Mouse (Mus musculus) NIH3T3 (cell line): ENCODE measurements around the gene Impdh2.

ENCODE experiments used
- DNase-seq: peaks from one replicate; pipeline ENCODE4 v3.0.0-alpha.2; 2012; ENCODE audit warnings: low read depth

Gene Impdh2

GRCm38 (mm10) chr9:108569381-108570206 is 9.5 kb downstream of the Impdh2 start, which contains the start of gene Dalrd3:
Gene Dalrd3 (plus strand): TSS chr9:108569886.
- DNase-seq, result peak; percentile 95

DNA sequence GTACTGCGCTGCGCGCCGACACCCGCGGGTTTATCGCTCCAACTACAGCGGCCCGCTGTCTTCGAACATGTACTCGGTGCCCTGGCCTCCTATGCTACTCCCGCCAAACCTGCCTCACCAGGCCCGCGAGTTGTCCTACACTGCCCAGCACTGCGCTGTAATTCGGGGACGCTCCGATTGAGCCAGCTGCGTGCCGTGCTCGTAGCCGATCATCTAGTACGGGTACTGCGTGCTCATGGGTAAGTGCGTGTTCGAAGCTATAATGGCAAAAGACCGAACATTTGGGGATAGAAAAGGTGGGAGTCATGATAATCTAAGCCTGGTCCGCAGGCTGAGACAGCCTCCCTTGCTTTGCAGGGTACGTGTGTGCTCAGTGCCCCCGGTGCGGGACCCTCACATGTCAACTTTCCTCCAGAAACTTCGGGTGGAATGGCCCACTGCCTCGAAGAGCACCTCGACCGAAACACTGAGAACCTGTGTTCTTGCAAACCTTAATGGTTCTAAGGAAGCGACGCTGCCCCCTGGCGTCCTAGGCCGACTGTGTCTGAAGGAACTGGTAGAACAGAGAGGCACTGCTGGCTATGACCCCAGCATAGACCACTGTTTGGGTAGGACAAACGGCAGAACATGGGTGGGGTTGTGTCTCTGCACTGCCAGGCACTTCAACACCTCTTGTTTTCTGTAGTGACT is 10.3 kb downstream of the Impdh2 start:
- peak; percentile 89 for DNase-seq

DNA sequence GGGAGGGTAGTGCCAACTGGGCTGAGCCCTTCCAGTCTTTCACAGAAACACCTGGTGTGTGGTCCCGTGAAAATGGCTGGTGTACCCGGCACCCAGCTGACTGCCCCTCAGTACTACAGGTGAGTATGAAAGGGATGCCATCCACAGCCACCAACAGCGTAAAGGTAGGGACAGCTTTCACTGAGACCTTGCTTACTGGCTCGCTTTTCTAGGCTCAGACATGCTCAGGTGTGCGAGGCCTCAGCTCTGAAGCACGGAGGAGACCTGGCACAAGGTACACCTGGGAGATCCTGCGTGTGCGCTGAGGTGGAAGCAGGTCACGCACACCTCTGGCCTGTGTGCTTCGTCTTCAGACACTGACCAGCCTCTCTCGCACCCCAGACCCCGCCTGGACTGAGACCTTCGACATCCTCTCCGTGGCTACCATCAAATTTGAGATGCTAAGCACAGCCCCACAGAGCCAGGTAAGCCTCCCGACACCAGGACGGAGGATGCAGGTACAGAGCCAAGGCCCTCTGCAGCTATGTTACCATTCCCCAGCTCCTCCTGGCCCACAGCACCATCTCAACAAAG is 11.4 kb downstream of the Impdh2 start:
- no peak for DNase-seq

DNA sequence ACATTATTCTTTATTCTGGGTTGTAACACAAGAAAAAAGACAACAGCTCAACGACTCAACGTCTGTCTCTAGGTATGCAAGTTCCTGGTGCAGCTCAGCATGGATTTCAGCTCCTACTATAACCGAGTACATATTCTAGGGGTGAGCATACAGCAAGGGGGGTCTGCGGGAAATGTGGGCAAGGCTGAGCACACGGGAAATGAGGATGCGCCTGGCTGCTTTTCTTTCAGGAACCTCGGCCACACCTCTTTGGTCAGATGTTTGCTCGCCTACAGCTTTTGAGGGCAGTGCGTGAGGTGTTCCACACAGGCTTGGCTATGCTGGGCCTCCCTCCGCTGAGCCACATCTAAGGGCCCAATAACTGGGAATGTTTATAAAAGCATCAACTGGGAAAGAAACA is 12.2 kb downstream of the Impdh2 start:
- no peak for DNase-seq

DNA sequence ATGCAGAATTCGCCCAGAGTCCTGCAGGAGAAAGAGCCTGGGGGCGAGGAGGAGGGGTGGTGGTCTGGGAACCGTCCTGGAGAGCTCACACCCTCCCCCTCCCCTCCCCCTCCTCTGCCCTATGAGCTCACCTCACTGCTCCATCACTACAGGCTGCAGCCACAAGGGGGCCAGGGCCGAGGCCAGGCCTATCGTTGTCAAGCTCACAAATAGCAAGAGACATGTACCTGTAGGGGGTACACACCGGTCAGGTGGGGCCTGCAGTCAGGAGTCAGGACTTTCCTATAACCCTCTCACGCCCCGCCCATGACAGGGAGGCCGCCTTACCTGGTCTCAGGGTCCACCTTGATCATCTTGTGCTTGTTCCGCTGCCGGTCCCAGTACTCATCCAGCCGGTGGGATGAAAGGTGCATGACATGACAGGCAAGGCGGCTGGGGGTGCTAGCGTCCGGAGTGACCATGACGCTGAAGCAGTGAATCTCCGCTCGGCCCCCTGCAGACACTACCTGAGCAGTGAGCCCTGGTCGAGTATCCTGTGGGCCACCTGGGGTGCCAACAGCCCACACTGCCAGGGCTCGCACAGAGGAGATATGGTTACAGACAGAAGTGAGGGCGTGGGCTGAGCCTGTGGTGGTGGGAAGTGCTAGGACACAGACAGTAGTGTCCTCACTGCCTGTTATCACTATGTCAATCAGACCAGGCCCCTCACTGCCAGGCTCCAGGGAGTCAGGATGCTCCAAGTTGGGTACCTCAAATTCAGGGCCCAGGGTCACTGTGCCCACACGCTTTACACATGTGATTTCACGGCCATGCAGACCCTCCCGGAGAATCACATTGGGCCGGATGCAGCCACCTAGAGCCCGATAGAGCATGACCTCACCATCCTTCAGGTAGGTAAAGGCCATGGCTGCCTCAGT is 13.9 kb downstream of the Impdh2 start:
- DNase-seq, result peak; percentile 76

DNA sequence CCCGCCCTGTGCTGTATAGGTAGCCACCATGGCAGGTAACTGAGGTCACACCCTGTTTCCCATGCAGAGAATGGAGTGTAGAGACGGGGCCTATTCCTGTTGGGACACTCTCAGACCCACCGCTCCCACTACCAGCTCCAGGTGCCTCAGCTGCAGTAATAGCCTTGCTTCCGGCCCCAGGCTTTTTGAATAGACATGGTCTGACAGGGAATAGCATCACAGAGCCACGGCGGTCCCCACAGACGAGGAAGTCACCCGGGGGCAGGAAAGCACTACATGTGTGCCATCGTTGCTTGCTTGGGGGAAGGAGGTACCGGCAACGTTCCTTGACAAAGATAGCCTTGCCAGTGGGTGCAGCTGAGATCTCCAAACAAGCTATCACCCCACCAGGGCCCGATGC is 14.8 kb downstream of the Impdh2 start:
- no peak for DNase-seq

GRCm38 (mm10) chr9:108575321-108576297 is 15.5 kb downstream of the Impdh2 start:
- DNase-seq, result no peak

DNA sequence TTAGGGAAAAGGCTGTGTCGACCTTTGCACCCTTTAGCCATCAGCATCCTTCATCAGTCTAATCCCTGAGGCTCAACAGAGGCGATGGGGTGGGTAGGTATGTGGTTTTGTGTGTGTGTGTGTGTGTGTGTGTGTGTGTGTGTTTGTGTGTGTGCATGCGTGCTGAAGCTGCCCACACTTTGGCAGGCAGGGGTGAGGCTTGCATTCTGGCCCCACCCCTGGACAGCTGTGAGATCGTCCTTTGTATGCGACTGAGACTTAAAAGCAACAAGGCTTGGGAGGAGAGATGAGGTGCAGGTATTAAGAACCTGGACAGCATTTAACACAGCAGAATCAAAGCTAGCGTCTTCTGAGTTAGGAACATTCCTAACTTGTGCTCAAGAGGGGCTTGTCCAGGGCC is 16.9 kb downstream of the Impdh2 start:
- no peak for DNase-seq

DNA sequence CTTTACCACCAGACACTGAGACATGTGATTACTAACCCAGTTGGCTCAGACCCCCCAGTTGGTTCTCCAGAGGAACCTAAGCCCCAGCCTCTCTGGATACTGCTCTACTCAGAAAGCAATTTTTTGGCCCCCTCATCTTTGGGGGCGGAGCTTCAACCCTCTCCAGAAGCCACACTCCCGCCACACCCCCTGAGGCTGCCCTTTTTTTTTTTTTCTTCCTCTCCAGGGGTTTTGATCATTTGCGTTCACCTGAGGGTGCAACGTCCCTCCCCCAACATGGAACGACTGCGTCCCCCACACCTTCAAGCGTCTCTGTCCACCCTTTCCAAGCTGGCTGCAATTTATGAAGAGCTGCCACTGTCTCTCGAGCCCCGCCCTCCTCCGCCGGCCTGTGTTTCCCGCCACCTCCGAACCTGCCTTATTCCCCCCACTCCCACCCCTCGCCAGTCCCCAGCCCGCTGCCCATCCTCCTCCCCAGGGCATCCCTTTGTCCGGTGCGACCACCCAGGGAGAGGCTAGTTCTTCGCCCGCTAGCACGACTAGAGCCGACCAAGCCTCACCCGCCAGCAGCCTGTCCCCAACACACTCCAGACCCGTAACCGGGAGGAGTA is 18.0 kb downstream of the Impdh2 start:
- peak; percentile 77 for DNase-seq

DNA sequence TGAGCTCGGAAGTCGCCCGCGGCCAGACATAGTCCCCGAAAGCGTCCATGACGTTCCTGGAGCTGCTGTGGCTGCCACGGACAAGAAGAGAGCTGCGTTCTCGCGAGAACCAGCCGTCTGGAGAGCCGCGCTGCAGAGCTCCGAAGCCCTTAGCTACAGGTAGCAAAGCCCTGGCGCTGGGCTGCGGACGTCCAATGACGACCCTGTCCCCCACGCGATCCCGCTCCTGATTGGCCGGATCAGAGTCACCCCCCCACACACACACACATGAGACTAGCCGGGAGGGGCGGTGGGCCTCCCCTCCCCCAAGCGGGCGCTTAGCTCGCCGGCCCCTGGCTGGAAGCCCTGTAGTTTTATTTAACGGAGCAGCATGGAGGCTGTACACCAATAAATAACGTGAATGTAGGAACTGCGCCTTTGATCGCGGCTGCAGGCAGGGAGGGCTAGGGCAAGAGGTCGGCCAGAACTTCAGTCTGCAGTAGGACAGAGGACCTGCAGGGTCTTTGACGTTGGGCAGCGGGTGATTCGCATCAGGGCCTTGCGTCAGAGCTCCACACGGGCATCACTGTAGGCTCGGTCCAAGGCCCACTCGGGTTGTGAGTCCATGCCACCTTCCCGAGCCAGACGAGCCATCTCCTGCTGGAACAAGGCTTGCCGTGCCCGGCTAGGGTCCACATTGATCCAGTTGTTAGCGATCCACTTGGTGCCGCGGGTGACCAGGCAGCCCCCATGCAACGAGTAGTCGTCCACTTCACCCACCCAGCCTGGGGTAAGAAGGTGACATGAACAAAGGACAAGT is 18.7 kb downstream of the Impdh2 start, which contains the start of gene Wdr6:
TSS of gene Wdr6 (minus strand) at position 195 of the 799 bp plus-strand sequence.
- DNase-seq, result peak; percentile 95

- peak; percentile 26 for DNase-seq
These were observed 19.2 kb downstream of the Impdh2 start for GRCm38 (mm10) chr9:108579344-108579690.

DNA sequence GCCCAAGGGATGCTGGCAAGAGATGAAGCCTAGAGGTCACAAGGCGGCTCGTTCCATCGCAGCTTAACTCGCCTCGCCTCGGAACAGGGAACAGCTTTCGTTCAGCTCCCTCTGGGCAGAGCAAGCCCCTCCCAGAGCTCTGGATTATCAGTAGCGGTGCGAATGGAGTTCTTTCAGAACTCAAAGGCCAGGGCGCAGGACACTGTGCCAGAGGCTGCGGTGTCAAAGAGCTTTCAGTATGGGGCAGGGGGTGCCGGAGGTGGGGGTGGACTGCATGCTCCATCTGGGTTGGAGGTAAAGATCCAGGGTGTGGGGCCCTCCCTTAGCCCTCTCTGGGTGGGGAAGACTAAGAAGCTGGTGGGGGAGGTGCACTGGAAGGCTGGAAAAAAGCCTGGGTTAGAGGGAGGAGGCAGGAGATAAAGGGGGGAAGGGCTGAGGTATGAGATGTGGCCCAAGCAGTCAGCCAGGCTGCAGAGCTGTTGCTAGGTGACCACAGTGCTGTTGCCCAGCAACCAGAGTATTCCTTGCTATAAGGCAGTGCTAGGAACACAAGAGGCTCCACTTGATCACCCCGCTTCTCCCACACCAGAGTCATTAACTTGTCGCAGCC is 27.6 kb downstream of the Impdh2 start:
- peak; percentile 77 for DNase-seq

- peak; percentile 29 for DNase-seq
These were observed 29.1 kb downstream of the Impdh2 start for GRCm38 (mm10) chr9:108589229-108589628.

DNA sequence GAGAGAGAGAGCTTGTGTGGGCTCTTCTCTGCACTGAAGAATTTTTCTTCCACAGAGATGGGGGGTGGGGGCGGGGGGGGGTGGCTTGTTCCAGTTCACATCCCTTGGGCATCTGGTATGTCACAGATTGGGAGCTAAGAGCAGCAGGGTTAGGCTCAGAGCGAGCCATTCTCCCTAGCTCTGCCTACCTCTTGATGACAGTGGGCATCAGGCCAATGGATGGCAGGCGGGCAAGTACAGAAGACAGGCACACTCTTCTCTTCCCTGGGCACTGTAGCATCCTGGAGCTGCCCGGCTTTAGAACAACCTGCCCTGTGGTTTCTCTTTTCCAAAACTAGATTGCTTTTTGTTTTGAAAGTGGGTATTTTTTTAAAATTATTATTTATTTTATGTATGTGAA is 31.4 kb downstream of the Impdh2 start:
- DNase-seq, result no peak

DNA sequence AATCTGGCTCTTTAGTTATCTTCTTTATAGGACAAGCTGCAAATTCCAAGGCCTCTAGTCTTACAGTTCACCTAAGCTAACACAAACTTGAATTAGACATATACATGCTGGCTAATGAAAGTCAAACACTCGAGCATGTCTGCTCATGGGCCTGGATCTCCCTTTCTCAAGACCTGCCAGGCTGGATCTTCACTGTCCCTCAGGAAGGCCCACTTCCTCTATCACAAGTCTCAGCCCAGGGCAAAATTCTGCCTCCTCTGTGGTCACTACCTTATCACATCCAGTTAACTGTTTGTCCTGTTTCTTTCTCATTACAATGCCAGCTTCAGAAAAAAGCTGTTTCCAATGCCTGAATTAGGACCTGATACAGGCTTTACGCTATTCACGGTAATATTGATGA is 34.3 kb downstream of the Impdh2 start:
- no peak for DNase-seq

GRCm38 (mm10) chr9:108596998-108597764 is 37.1 kb downstream of the Impdh2 start, which contains the start of gene P4htm:
Gene P4htm (minus strand): TSS chr9:108597667.
- DNase-seq, result peak; percentile 63

DNA sequence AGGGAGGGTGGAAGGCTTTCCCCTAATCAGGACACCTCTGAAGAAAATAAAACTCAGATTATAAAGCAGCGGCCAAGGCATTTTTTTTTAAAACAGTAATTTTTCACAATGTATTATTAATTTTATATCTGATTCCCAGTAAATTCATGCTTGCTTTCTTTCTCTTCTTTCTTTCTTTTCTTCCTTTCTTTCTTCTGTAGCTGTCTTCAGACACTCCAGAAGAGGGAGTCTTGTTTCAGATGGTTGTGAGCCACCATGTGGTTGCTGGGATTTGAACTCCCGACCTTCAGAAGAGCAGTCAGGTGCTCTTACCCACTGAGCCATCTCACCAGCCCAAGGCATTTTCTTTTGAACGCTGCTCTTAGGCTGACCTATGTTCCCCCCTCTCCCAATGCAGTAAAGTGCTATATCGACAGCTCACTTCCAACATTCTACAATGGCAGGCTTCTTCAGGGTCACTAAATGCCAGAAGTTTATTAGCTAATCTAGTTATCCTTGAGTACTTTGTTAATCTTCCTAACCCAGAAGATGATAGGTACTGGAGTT is 39.0 kb downstream of the Impdh2 start:
- no peak for DNase-seq

GRCm38 (mm10) chr9:108600011-108600410 is 39.9 kb downstream of the Impdh2 start:
- peak; percentile 11 for DNase-seq
